Mouse (Mus musculus) mouse trophoblast stem cell (cell line): ENCODE data around the gene Fzd2.
"Not testable (repeated sequence)": the region's sequence is repeated elsewhere in the genome, so short reads cannot be mapped to it uniquely, and the experiment has no call there.

Experiments used
- in situ Hi-C, 2 experiments: fragments of 300-500 bp; cut with MseI, MboI; formaldehyde crosslinking; loops; 2 replicates in 1 of 2; 3 replicates in 1 of 2; pipeline ENCODE4 v1.15.1; 2025

Gene Fzd2

GRCm38 (mm10) chr11:102604010-102604584 is at the start of gene Fzd2:
Gene Fzd2, plus strand, starts transcription at chr11:102604396.
- in situ Hi-C loops, result no loop called here

- in situ Hi-C loops, result no loop called here
Measured at GRCm38 (mm10) chr11:102555400-102556030, 48.7 kb upstream of the Fzd2 start.

- in situ Hi-C loops, result no loop called here
Measured at GRCm38 (mm10) chr11:102556031-102556715, 48.0 kb upstream of the Fzd2 start, which contains the start of gene Gpatch8. Gene Gpatch8, minus strand, starts transcription at chr11:102556392.

GRCm38 (mm10) chr11:102556716-102557074 is 47.5 kb upstream of the Fzd2 start:
- in situ Hi-C loops, result no loop called here

GRCm38 (mm10) chr11:102557386-102557785 is 46.8 kb upstream of the Fzd2 start:
- in situ Hi-C loops, result no loop called here

GRCm38 (mm10) chr11:102558704-102559103 is 45.5 kb upstream of the Fzd2 start:
- in situ Hi-C loops, result no loop called here

- in situ Hi-C loops, result not testable (repeated sequence)
Measured at GRCm38 (mm10) chr11:102564952-102565671, 39.1 kb upstream of the Fzd2 start.

GRCm38 (mm10) chr11:102565741-102566140 is 38.5 kb upstream of the Fzd2 start:
- in situ Hi-C loops, result no loop called here

- in situ Hi-C loops, result no loop called here
Measured at GRCm38 (mm10) chr11:102566290-102566689, 37.9 kb upstream of the Fzd2 start.

- in situ Hi-C loops, result no loop called here
Measured at GRCm38 (mm10) chr11:102567157-102567556, 37.0 kb upstream of the Fzd2 start.

- in situ Hi-C loops, result no loop called here
Measured at GRCm38 (mm10) chr11:102567723-102568122, 36.5 kb upstream of the Fzd2 start.

- in situ Hi-C loops, result no loop called here
Measured at GRCm38 (mm10) chr11:102568191-102568590, 36.0 kb upstream of the Fzd2 start.

GRCm38 (mm10) chr11:102568756-102569377 is 35.3 kb upstream of the Fzd2 start:
- in situ Hi-C loops, result no loop called here

GRCm38 (mm10) chr11:102572866-102573663 is 31.1 kb upstream of the Fzd2 start:
- in situ Hi-C loops, result loop anchor here in 1 of 2 experiments (5.0 kb wide), 1 partner anchor 79 kb away; no protein-coding TSS in a partner anchor

- in situ Hi-C loops, result loop anchor here in 1 of 2 experiments (5.0 kb wide), 1 partner anchor 77 kb away; no protein-coding TSS in a partner anchor
Measured at GRCm38 (mm10) chr11:102575034-102575433, 29.2 kb upstream of the Fzd2 start.

GRCm38 (mm10) chr11:102576050-102576754 is 28.0 kb upstream of the Fzd2 start:
- in situ Hi-C loops, result loop anchor here in 1 of 2 experiments (5.0 kb wide), 1 partner anchor 76 kb away; no protein-coding TSS in a partner anchor

- in situ Hi-C loops, result loop anchor here in 1 of 2 experiments (5.0 kb wide), 1 partner anchor 74 kb away; no protein-coding TSS in a partner anchor
Measured at GRCm38 (mm10) chr11:102578341-102579118, 25.7 kb upstream of the Fzd2 start.

GRCm38 (mm10) chr11:102579165-102580033 is 24.8 kb upstream of the Fzd2 start, which contains the start of gene Gm11627:
Gene Gm11627, minus strand, starts transcription at chr11:102579461.
- in situ Hi-C loops, result loop anchor here in 1 of 2 experiments (5.0 kb wide), 1 partner anchor 73 kb away; no protein-coding TSS in a partner anchor
